Mouse (Mus musculus) hindbrain, embryonic 12.5 days (tissue): ENCODE data around the gene Stoml2. TPM values are rescaled to one million over a fixed set of nuclear protein-coding genes. Genes with fewer than 3 reads are reported as not detected.
A peak's percentile ranks its signal among the peaks of the same experiment; 100 is the strongest.

Source experiments
- ATAC-seq: fragments of 200-750 bp; cut with Nextera tagmentation; 2 replicates; pipeline ENCODE4 v1.8.0; 2017; ENCODE audit warnings: moderate TSS enrichment; ENCODE audit not compliant: low FRiP score
- H3K27ac ChIP-seq: fragments of 300-500 bp; sonication (generic); 2 replicates; pipeline ENCODE4 v1.5.1; 2016; ENCODE audit warnings: mild to moderate bottlenecking
- H3K27me3 ChIP-seq: fragments of 300-500 bp; sonication (generic); 2 replicates; pipeline ENCODE4 v1.6.1; 2016; ENCODE audit warnings: mild to moderate bottlenecking
- H3K36me3 ChIP-seq: fragments of 300-500 bp; sonication (generic); 2 replicates; pipeline ENCODE4 v1.6.1; 2016; ENCODE audit warnings: mild to moderate bottlenecking
- H3K4me1 ChIP-seq: fragments of 300-500 bp; sonication (generic); 2 replicates; pipeline ENCODE4 v1.6.1; 2016
- H3K4me2 ChIP-seq: fragments of 300-500 bp; sonication (generic); replicated peaks from 2 replicates; pipeline ENCODE4 v1.6.1; 2016; ENCODE audit warnings: mild to moderate bottlenecking
- H3K4me3 ChIP-seq: fragments of 300-500 bp; sonication (generic); 2 replicates; pipeline ENCODE4 v1.5.1; 2016; ENCODE audit warnings: mild to moderate bottlenecking
- H3K9ac ChIP-seq: fragments of 300-500 bp; sonication (generic); 2 replicates; pipeline ENCODE4 v1.6.1; 2016; ENCODE audit warnings: mild to moderate bottlenecking, moderate library complexity
- H3K9me3 ChIP-seq: fragments of 300-500 bp; sonication (generic); replicated peaks from 2 replicates; pipeline ENCODE4 v1.6.1; 2016; ENCODE audit warnings: mild to moderate bottlenecking
- WGBS: fragments of 180-500 bp; shearing (Covaris S2); methylation state at CpG from one replicate; pipeline ENCODE4 v1.1.7; 2016; 5-methylcytosine and 5-hydroxymethylcytosine counted together
- polyA plus RNA-seq: library from polyadenylated mRNA; unstranded; fragments of >200 nt; fragmentation: Nextera tagmentation; extraction: Ambion mirVana; gene quantifications from 2 replicates; pipeline ENCODE4 v1.2.1, GENCODE M21; 2016

The Stoml2 gene
- 243 and 249 TPM in 2 replicates for polyA plus RNA-seq

DNA sequence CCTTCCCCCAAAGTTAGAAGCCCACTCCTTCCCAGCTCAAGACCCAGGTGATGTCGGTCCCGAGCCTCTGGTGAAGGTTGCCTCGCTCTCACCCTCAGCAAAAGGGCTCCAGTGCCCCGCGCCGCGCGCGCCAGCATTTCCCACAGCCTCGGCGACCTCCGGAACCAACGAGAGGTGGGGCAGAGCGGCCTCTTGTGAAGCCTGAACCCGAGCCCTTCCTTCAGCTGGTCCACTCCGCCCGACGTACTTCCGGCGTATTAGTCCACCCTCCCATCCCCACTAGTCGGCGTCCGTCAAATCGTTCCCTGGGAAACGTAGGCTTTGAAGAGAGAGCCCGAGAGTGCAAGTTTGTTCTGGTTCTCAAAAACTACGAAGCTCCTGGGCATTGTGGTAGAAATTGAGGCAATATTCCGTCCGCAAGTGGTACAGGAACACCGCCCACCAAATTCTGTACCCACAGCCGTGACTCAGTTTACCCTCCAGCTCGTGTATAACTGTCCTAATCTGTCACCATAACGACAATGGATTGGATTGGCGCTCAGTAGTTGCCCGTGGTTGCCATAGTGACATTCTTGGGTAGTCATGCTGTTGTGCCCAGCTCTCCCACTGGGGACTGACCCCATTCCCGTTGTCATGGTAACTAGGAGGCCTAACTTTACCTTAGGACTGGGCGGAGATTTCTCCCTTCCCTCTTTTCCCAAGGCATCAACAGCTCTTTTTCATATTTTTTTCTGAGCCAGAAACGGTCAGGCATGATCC, at the start of gene Stoml2:
Gene Stoml2, minus strand, starts transcription at position 474 of the 759 bp plus-strand sequence.
- peak within 1 kb of the TSS; percentile 92 for H3K9ac ChIP-seq
- H3K36me3 ChIP-seq, result peaks cover 73% of the 10 kb centered on the region
- peak within 1 kb of the TSS; percentile 84 for H3K4me2 ChIP-seq
- peak within 1 kb of the TSS; percentile 92 for H3K27ac ChIP-seq
- H3K4me1 ChIP-seq, result peaks cover 22% of the 10 kb centered on the region
- no peaks in the 10 kb centered on the region for H3K9me3 ChIP-seq
- peak within 1 kb of the TSS; percentile 73 for H3K4me3 ChIP-seq
- peak; percentile 96 for ATAC-seq
- H3K27me3 ChIP-seq, result no peaks in the 10 kb centered on the region
- 1% methylated on average over 38 of the region's 38 CpGs for WGBS

DNA sequence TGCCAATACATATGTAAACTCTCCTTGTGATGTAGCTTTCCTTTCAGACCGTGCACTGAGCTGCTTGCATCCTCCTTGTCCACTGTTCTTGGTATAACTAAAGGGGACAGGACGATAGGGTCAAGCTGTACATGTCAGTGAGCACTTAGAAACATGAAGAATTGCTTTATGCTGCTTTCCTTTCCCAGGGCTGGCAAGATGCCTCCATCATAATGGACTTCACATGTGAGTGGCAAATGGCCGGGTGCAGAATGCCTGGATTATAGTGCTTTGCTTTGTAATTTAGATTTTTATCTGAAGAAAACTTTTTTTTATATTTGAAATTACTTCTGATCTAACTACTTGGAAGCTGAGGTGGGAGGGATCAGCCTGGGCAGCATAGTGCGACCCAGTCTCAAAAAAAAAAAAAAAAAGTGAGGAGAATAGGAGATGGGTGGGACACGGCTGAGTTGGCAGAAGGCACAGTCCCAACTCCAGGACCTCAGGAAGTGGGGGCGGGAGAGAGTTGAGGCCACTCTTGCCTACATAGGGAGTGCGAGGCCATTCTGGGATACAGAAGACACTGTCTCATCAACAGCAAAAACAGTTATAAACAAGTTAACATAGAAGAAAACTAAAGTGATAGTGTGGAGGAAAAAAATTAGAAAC, 46.7 kb upstream of the Stoml2 start:
- Histone ChIP-seq H3K9me3 (no peaks in the 10 kb centered on the region), H3K9ac (no peak overlapping the region), H3K4me3 (no peak overlapping the region), H3K4me1 (no peaks in the 10 kb centered on the region), H3K27me3 (no peaks in the 10 kb centered on the region), H3K27ac (no peak overlapping the region), H3K36me3 (no peaks in the 10 kb centered on the region), H3K4me2 (no peak overlapping the region)
- no peak for ATAC-seq
- 63% methylated on average over 7 of the region's 7 CpGs for WGBS

DNA sequence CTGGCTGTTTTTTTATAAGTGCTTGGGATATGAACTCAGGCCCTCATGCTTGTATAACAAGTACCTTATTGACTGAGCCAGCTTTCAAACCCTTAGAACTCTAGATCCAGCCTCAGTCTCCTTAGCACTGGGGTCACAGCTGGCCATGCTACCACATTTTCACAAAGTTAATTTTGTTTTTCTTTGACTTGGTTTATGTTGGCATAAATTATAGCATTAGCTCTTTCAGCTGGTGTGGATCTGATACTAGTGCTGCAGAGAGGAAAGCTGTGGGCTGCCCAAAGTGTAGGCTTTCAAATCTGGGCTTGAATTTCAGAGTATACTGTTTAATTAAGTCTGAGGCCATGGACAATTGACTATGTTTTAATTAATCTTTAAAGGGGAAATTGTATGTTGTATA, 43.4 kb upstream of the Stoml2 start:
- Histone ChIP-seq H3K9me3 (no peaks in the 10 kb centered on the region), H3K9ac (no peak overlapping the region), H3K4me3 (no peak overlapping the region), H3K36me3 (no peaks in the 10 kb centered on the region), H3K27ac (no peak overlapping the region), H3K4me1 (no peaks in the 10 kb centered on the region), H3K4me2 (no peak overlapping the region), H3K27me3 (no peaks in the 10 kb centered on the region)
- no peak for ATAC-seq

DNA sequence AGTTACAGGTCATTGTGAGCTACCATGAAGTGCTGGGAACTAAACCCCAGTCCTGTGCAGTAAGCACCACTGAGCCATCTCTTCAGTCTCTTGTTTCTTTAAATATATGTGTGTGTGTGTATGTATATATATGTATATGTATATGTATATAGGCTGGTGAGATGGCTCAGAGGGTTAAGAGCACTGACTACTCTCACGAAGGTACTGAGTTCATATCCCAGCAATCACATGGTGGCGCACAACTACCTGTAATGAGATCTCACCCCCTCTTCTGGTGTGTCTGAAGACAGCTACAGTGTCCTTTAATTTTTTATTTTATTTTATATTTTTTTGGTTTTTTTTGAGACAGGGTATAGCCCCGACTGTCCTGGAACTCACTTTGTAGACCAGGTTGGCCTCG, 34.0 kb upstream of the Stoml2 start:
- Histone ChIP-seq H3K36me3 (no peaks in the 10 kb centered on the region), H3K4me3 (no peak overlapping the region), H3K4me1 (no peaks in the 10 kb centered on the region), H3K9ac (no peak overlapping the region), H3K27ac (no peak overlapping the region), H3K9me3 (no peaks in the 10 kb centered on the region), H3K4me2 (no peak overlapping the region), H3K27me3 (no peaks in the 10 kb centered on the region; the same call in 1 of the 2 replicates)
- 95% methylated on average over 4 of the region's 4 CpGs for WGBS
- ATAC-seq, result no peak

DNA sequence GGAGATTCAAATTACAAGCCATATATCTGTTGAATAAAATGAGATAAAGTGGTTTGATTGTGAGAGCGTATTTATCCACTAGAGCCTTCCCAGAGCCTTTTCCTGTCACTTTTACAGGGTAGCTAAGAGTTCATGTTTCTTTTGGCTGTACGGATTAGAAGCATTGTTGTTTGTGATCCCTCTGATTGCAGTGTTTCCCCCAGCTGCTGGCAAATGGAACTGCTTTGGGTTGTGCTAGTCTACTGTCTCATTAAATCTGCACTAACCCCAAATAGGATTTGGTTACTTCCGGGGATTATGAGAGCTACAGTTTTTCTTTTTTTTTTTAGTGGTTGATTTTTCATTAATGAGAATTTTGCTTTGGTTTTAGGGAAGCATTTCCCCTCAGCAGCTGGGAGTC, 28.8 kb upstream of the Stoml2 start:
- WGBS, result 61% methylated on average over 3 of the region's 3 CpGs
- Histone ChIP-seq H3K9me3 (no peaks in the 10 kb centered on the region), H3K27me3 (no peaks in the 10 kb centered on the region; the same call in 1 of the 2 replicates), H3K4me2 (no peak overlapping the region; the same call in 1 of the 2 replicates), H3K9ac (no peak overlapping the region), H3K4me1 (no peaks in the 10 kb centered on the region), H3K27ac (no peak overlapping the region), H3K36me3 (no peaks in the 10 kb centered on the region), H3K4me3 (no peak overlapping the region)
- ATAC-seq, result no peak

DNA sequence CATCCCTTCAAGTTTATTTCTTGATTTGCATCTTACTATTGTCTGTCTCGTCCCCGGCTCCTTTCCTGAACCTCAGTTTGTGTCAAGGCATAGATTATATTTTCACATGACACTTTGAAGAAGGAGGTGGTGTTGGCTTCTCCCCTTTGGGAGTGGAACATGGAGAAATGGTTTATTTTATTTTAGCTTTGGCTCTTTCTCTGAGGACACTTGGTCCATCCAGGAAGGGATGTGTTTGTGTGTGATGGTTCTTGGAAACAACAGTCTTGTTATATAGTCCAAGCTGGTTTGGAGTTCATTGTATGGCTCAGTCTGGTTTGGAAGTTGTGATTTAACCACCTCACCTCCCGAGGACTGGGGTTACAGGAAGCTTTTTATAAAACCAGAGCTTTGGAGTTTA, 28.2 kb upstream of the Stoml2 start:
- ATAC-seq, result no peak
- peak overlapping the region; percentile 75 for H3K9ac ChIP-seq
- WGBS, result 34% methylated on average over 3 of the region's 3 CpGs
- H3K27ac ChIP-seq, result no peak overlapping the region
- no peaks in the 10 kb centered on the region for H3K4me1 ChIP-seq
- peak overlapping the region; percentile 63 for H3K4me2 ChIP-seq
- H3K36me3 ChIP-seq, result no peaks in the 10 kb centered on the region
- no peaks in the 10 kb centered on the region; the same call in 1 of the 2 replicates for H3K27me3 ChIP-seq
- H3K4me3 ChIP-seq, result peak overlapping the region; percentile 74
- no peaks in the 10 kb centered on the region for H3K9me3 ChIP-seq

DNA sequence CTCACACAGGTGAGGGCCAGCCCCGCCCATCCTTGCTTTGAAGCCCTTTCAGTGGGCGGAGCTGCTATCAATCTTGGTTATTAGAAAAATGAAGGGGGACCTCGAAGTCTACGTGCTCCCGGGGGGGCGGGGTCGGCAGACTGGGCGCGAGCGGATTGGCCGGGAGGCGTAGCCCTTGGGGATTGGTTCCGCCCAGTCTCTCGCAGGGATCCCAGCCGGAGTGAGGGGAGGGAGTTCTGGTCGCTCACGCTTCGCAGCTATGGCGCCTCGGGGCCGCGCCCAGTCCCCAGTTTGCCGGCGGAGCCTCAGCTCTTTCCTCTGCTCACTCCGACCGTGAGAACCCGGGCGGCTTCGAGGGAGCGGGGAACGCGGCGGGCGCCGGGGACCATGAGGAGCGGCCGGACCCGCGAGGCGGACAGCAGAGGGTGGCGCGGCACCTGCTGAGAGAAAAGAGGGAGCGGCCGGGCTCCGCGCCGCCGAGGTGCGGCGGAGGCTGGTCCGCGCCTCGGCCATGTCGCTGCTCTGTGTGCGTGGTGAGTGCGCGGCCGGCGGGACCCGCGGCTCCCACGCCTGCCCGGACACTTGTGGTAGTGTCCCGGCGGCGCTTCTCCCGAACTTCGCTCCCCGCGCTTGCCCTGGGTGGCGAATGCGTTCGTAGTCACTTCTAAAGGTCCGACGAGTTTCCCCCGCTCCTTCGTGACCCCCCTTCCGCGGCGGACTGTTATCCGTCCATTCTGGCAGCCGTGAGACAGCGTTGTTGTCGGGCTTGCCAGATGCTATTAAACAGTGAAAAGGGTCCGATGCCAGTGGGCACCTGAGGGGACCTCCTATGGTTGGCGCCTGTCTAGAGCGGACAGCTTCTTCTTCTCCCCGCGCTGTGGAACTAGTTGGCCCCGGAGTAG, 27.5 kb upstream of the Stoml2 start, which contains the start of gene Unc13b:
Gene Unc13b, plus strand, starts transcription at position 201 of the 902 bp plus-strand sequence.
- ATAC-seq, result peak; percentile 97
- Histone ChIP-seq H3K9ac (peak within 1 kb of the TSS; percentile 75), H3K4me3 (peak within 1 kb of the TSS; percentile 74), H3K4me1 (no peaks in the 10 kb centered on the region), H3K9me3 (no peaks in the 10 kb centered on the region), H3K36me3 (no peaks in the 10 kb centered on the region), H3K4me2 (peak within 1 kb of the TSS; percentile 63), H3K27ac (peak within 1 kb of the TSS; percentile 87), H3K27me3 (no peaks in the 10 kb centered on the region; the same call in 1 of the 2 replicates)
- under 1% methylated on average over 89 of the region's 90 CpGs for WGBS

DNA sequence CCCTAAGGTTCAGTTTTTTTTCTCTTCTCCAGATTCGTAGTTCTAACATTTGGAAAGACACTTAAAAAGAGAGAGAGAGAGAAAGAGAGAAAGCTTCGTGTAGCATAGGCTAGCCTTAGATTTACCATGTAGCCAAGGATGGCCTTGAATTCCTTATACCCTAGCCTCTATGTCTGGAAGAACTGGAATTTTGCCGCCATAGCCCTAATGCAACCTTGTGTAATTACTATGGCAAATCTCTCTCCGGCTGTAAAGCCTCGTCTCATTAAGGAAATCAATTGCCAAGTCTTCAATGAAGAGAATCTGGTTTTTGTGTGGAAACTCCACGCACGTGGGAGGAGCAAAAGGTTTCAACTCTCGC, 26.9 kb upstream of the Stoml2 start:
- H3K4me2 ChIP-seq, result peak overlapping the region; percentile 63
- peak overlapping the region; percentile 74 for H3K4me3 ChIP-seq
- H3K27me3 ChIP-seq, result no peaks in the 10 kb centered on the region; the same call in 1 of the 2 replicates
- H3K9me3 ChIP-seq, result no peaks in the 10 kb centered on the region
- no peak overlapping the region; the same call in 1 of the 2 replicates for H3K27ac ChIP-seq
- no peak overlapping the region for H3K9ac ChIP-seq
- WGBS, result 19% methylated on average over 8 of the region's 8 CpGs
- no peaks in the 10 kb centered on the region for H3K4me1 ChIP-seq
- no peaks in the 10 kb centered on the region for H3K36me3 ChIP-seq
- ATAC-seq, result peak; percentile 23; the same call in 1 of the 2 replicates

DNA sequence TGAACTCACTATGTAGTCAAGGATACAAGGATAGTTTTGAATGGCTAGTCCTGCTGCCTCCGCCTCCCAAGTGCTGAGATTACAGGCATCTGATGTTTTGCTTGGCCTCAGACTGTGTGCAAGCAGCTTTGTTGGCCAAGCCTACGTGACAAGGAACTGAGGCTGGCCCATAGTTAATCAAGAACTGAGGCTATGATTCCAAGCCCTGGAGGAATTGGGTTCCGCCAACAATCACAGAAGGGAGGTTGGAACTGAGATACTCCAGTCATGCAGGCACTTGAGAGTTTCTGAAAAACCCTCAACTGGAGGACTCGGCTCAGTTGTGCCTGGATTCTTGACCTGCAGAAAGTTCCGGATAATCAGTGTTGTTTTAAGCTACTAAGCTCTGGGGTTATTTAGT, 26.1 kb upstream of the Stoml2 start:
- Histone ChIP-seq H3K27ac (no peak overlapping the region), H3K4me2 (no peak overlapping the region), H3K36me3 (no peaks in the 10 kb centered on the region), H3K27me3 (no peaks in the 10 kb centered on the region; the same call in 1 of the 2 replicates), H3K9ac (no peak overlapping the region), H3K4me3 (no peak overlapping the region), H3K9me3 (no peaks in the 10 kb centered on the region), H3K4me1 (no peaks in the 10 kb centered on the region)
- 97% methylated on average over 5 of the region's 5 CpGs for WGBS
- no peak for ATAC-seq

DNA sequence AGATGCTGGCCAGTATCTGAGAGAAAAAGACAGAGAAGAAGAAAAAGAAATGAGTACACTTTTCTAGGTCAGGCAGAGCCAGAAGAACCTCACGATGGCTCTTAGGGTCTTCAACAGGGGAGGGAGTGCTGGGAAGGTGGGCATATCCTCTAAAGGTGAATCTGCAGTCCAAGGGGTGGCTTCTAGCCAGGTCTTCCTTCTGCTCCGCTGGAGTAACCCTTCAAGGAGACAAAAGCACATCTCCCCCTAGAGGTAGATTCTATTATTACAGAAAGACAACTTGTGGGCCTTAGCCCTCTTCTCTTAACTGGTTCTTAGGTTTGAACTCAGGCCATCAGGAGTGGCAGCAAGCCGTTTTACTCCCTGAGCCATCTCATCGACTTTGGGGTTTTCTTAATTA, 21.1 kb upstream of the Stoml2 start:
- Histone ChIP-seq H3K27me3 (no peaks in the 10 kb centered on the region), H3K4me1 (peaks cover 3% of the 10 kb centered on the region), H3K4me3 (no peak overlapping the region), H3K4me2 (no peak overlapping the region), H3K36me3 (no peaks in the 10 kb centered on the region), H3K9ac (no peak overlapping the region), H3K27ac (no peak overlapping the region), H3K9me3 (no peaks in the 10 kb centered on the region)
- no peak for ATAC-seq
- 11% methylated on average over 4 of the region's 4 CpGs for WGBS

DNA sequence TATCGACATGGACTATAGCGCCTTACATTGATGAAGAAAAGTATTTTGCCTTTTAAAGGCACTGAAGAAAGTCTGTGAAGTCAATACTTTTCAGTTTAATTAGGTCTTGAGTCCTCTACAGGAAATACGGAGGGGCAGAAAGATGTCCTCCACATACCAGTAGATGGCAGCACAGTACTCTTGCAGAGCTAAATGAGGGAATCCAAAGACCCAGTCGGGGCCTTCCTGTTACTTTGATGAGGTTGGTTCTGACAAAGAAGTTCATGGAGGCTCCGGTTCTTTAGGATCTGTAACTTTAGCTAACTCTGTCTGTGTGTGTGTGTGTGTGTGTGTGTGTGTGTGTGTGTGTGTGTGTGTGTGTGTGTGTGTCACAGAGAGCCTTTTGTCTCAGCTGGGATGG, 15.7 kb upstream of the Stoml2 start:
- 7% methylated on average over 5 of the region's 5 CpGs for WGBS
- Histone ChIP-seq H3K4me2 (peak overlapping the region; percentile 27; the same call in 1 of the 2 replicates), H3K9ac (no peak overlapping the region), H3K27ac (no peak overlapping the region), H3K4me1 (peaks cover 34% of the 10 kb centered on the region), H3K27me3 (no peaks in the 10 kb centered on the region), H3K4me3 (no peak overlapping the region), H3K36me3 (no peaks in the 10 kb centered on the region), H3K9me3 (no peaks in the 10 kb centered on the region)
- no peak for ATAC-seq

DNA sequence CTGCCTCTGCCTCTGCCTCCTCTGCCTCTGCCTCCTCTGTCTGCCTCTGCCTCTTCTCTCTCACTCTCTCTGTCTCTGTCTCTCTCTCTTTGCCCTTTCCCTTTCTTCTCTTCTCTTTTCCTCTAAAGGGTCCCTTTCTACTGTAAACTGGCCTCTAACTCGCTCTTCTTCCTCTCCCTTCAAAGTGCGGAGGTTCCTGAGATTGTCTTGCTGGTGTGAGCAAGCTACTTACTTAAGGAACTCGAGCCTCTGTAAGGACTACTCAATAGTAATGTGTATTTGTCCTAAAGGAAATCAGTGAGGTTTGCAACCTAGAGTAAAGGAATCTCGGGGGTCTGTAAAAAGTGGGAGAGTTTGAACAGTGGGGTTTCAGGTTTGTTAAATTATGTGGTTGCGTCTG, 15.1 kb upstream of the Stoml2 start:
- 60% methylated on average over 5 of the region's 5 CpGs for WGBS
- Histone ChIP-seq H3K27ac (0 out of 2 replicates have a peak overlapping the region, but pooled peaks have one; percentile 17), H3K9me3 (no peaks in the 10 kb centered on the region), H3K4me2 (peak overlapping the region; percentile 71), H3K9ac (no peak overlapping the region), H3K27me3 (no peaks in the 10 kb centered on the region), H3K36me3 (no peaks in the 10 kb centered on the region), H3K4me1 (peaks cover 34% of the 10 kb centered on the region), H3K4me3 (peak overlapping the region; percentile 55; the same call in 1 of the 2 replicates)
- ATAC-seq, result no peak
